Mouse (Mus musculus) thymus, adult 2 months (tissue): ENCODE results near the gene Ncoa5. TPM values are rescaled to one million over a fixed set of nuclear protein-coding genes. Genes with fewer than 3 reads are reported as not detected.

Experiments
- DNase-seq: peaks from one replicate; pipeline ENCODE4 v3.0.0; 2021
- H3K27ac ChIP-seq: fragments of 200-500 bp; 2 replicates; pipeline ENCODE4 v1.5.1; 2012; ENCODE audit warnings: low read length, control low read depth; ENCODE audit not compliant: control insufficient read depth, insufficient read depth
- H3K27me3 ChIP-seq: fragments of 200-500 bp; 2 replicates; pipeline ENCODE4 v1.6.1; 2012; ENCODE audit warnings: mild to moderate bottlenecking, low read length, moderate library complexity, mixed read lengths; ENCODE audit not compliant: control insufficient read depth, insufficient read depth
- H3K36me3 ChIP-seq: fragments of 200-500 bp; 2 replicates; pipeline ENCODE4 v1.6.1; 2012; ENCODE audit warnings: mild to moderate bottlenecking, low read length, moderate library complexity; ENCODE audit not compliant: control insufficient read depth, insufficient read depth
- H3K4me1 ChIP-seq: fragments of 200-500 bp; replicated peaks from 2 replicates; pipeline ENCODE4 v1.6.1; 2012; ENCODE audit warnings: low read length; ENCODE audit not compliant: control insufficient read depth, insufficient read depth
- H3K4me3 ChIP-seq: fragments of 200-500 bp; 2 replicates; pipeline ENCODE4 v1.5.1; 2012; ENCODE audit warnings: mild to moderate bottlenecking, low read length, control low read depth, moderate library complexity; ENCODE audit not compliant: control insufficient read depth, insufficient read depth
- CTCF ChIP-seq: fragments of 200-500 bp; IDR thresholded peaks from 2 replicates; pipeline ENCODE4 v1.5.1; 2012; ENCODE audit warnings: mild to moderate bottlenecking, control low read depth, low read length, moderate library complexity, borderline replicate concordance; ENCODE audit not compliant: control insufficient read depth, poor library complexity, insufficient read depth; ENCODE audit errors: extremely low read depth
- POLR2A ChIP-seq: fragments of 200-500 bp; IDR thresholded peaks from 2 replicates; pipeline ENCODE4 v1.6.1; 2012; ENCODE audit warnings: mild to moderate bottlenecking, low read length, control low read depth, moderate library complexity; ENCODE audit not compliant: control insufficient read depth, poor library complexity, insufficient read depth; ENCODE audit errors: extremely low read depth
- WGBS: fragments of 180-500 bp; shearing (Covaris S2); methylation state at CpG from one replicate; pipeline ENCODE4 v1.1.7; 2018; 5-methylcytosine and 5-hydroxymethylcytosine counted together
- polyA plus RNA-seq: library from polyadenylated mRNA; depleted of rRNA; stranded (reverse); fragments of >200 nt; gene quantifications from 2 replicates; pipeline ENCODE4 v1.2.3, GENCODE M21; 2012

Gene Ncoa5
- polyA plus RNA-seq, 1 experiment = 72.3 TPM

- H3K36me3 ChIP-seq = peaks cover 79% of the 10 kb centered on the region
Observed at GRCm38 (mm10) chr2:165007986-165008385, 26.7 kb downstream of the Ncoa5 start.

GRCm38 (mm10) chr2:165006813-165007212, 27.9 kb downstream of the Ncoa5 start:
- no peak for DNase-seq
- no peak overlapping the region for H3K4me3 ChIP-seq
- 97% methylated on average over 4 of the region's 4 CpGs for WGBS
- no peaks in the 10 kb centered on the region for H3K27me3 ChIP-seq
- TF ChIP-seq CTCF (no peak), POLR2A (no peak)
- peaks cover 83% of the 10 kb centered on the region for H3K36me3 ChIP-seq
- H3K27ac ChIP-seq = no peak overlapping the region
- no peaks in the 10 kb centered on the region for H3K4me1 ChIP-seq

More at GRCm38 (mm10) chr2:165007986-165008385, 26.7 kb downstream of the Ncoa5 start:
- TF ChIP-seq CTCF (no peak), POLR2A (no peak)
- 97% methylated on average over 1 of the region's 1 CpGs for WGBS
- no peak overlapping the region for H3K27ac ChIP-seq
- H3K4me1 ChIP-seq = no peaks in the 10 kb centered on the region
- no peak for DNase-seq
- no peaks in the 10 kb centered on the region for H3K27me3 ChIP-seq
- H3K4me3 ChIP-seq = no peak overlapping the region

- H3K4me1 ChIP-seq = no peaks in the 10 kb centered on the region
- no peaks in the 10 kb centered on the region for H3K27me3 ChIP-seq
- peaks cover 75% of the 10 kb centered on the region for H3K36me3 ChIP-seq
- no peak overlapping the region for H3K27ac ChIP-seq
- 96% methylated on average over 10 of the region's 10 CpGs for WGBS
- DNase-seq = no peak
- no peak for TF ChIP-seq POLR2A
- TF ChIP-seq CTCF = no peak
- no peak overlapping the region for H3K4me3 ChIP-seq
Observed at GRCm38 (mm10) chr2:165004237-165004636, 30.4 kb downstream of the Ncoa5 start.

GRCm38 (mm10) chr2:165003108-165003507, 31.6 kb downstream of the Ncoa5 start:
- H3K27ac ChIP-seq = no peak overlapping the region
- H3K4me3 ChIP-seq = no peak overlapping the region
- DNase-seq = no peak
- H3K36me3 ChIP-seq = peaks cover 64% of the 10 kb centered on the region
- no peaks in the 10 kb centered on the region for H3K4me1 ChIP-seq
- over 99% methylated on average over 3 of the region's 3 CpGs for WGBS
- H3K27me3 ChIP-seq = no peaks in the 10 kb centered on the region; the same call in 1 of the 2 replicates
- no peak for TF ChIP-seq POLR2A
- TF ChIP-seq CTCF = no peak

GRCm38 (mm10) chr2:165001958-165002357, 32.7 kb downstream of the Ncoa5 start:
- no peak overlapping the region for H3K4me3 ChIP-seq
- TF ChIP-seq POLR2A = no peak
- TF ChIP-seq CTCF = no peak
- H3K36me3 ChIP-seq = peaks cover 52% of the 10 kb centered on the region
- no peaks in the 10 kb centered on the region for H3K4me1 ChIP-seq
- WGBS = 95% methylated on average over 13 of the region's 13 CpGs
- peaks cover 6% of the 10 kb centered on the region; the same call in 1 of the 2 replicates for H3K27me3 ChIP-seq
- DNase-seq = no peak
- H3K27ac ChIP-seq = no peak overlapping the region

- no peak for TF ChIP-seq POLR2A
- no peak for TF ChIP-seq CTCF
- no peak for DNase-seq
- Histone ChIP-seq H3K27me3 (peaks cover 6% of the 10 kb centered on the region; the same call in 1 of the 2 replicates), H3K4me3 (no peak overlapping the region), H3K36me3 (peaks cover 25% of the 10 kb centered on the region), H3K4me1 (no peaks in the 10 kb centered on the region), H3K27ac (no peak overlapping the region)
- WGBS = 3% methylated on average over 50 of the region's 52 CpGs
Observed at GRCm38 (mm10) chr2:164997721-164998428, 36.8 kb downstream of the Ncoa5 start.
